Mouse (Mus musculus) forebrain, embryonic 11.5 days (tissue): ENCODE results near the gene Ccdc97. TPM values are rescaled to one million over a fixed set of nuclear protein-coding genes. Genes with fewer than 3 reads are reported as not detected.

Experiments used
- ATAC-seq: fragments of 200-750 bp; cut with Nextera tagmentation; replicated peaks from 2 replicates; pipeline ENCODE4 v1.8.0; 2017; ENCODE audit warnings: moderate TSS enrichment; ENCODE audit not compliant: low FRiP score
- DNase-seq: peaks from one replicate; pipeline ENCODE4 v3.0.0-alpha.2; 2017; ENCODE audit warnings: low spot score
- H3K27ac ChIP-seq: fragments of 300-500 bp; sonication (generic); 2 replicates; pipeline ENCODE4 v1.5.1; 2014; ENCODE audit warnings: low read depth, low read length
- H3K27me3 ChIP-seq: fragments of 300-500 bp; sonication (generic); 2 replicates; pipeline ENCODE4 v1.6.1; 2014; ENCODE audit warnings: mild to moderate bottlenecking, low read length, mixed read lengths; ENCODE audit not compliant: control insufficient read depth, insufficient read depth
- H3K36me3 ChIP-seq: fragments of 300-500 bp; sonication (generic); 2 replicates; pipeline ENCODE4 v1.6.1; 2014; ENCODE audit warnings: mild to moderate bottlenecking, low read length, moderate library complexity, mixed read lengths; ENCODE audit not compliant: control insufficient read depth, insufficient read depth
- H3K4me1 ChIP-seq: fragments of 300-500 bp; sonication (generic); replicated peaks from 2 replicates; pipeline ENCODE4 v1.6.1; 2014; ENCODE audit warnings: low read length, mixed read lengths; ENCODE audit not compliant: control insufficient read depth, insufficient read depth
- H3K4me2 ChIP-seq: fragments of 300-500 bp; sonication (generic); 2 replicates; pipeline ENCODE4 v1.6.1; 2014; ENCODE audit warnings: low read depth, mild to moderate bottlenecking, low read length, moderate library complexity, mixed read lengths; ENCODE audit not compliant: severe bottlenecking
- H3K4me3 ChIP-seq: fragments of 300-500 bp; sonication (generic); 2 replicates; pipeline ENCODE4 v1.5.1; 2014; ENCODE audit warnings: low read depth, low read length
- H3K9ac ChIP-seq: fragments of 300-500 bp; sonication (generic); 2 replicates; pipeline ENCODE4 v1.6.1; 2014; ENCODE audit warnings: low read length
- H3K9me3 ChIP-seq: fragments of 300-500 bp; sonication (generic); 2 replicates; pipeline ENCODE4 v1.6.1; 2016; ENCODE audit warnings: low read length, mixed read lengths; ENCODE audit not compliant: control insufficient read depth
- WGBS: fragments of 180-500 bp; shearing (Covaris S2); extraction: QIAGEN DNeasy Blood & Tissue Kit; methylation state at CpG from one replicate; pipeline ENCODE4 v1.1.7; 2014; 5-methylcytosine and 5-hydroxymethylcytosine counted together
- polyA plus RNA-seq: library from polyadenylated mRNA; unstranded; fragments of >200 nt; fragmentation: Nextera tagmentation; extraction: Ambion mirVana; gene quantifications from 2 replicates; pipeline ENCODE4 v1.2.1, GENCODE M21; 2014

The Ccdc97 gene
- polyA plus RNA-seq, 1 experiment from 2014 or later = 37.8 TPM

- DNase-seq (no peak), ATAC-seq (no peak)
- 72% methylated on average over 15 of the region's 15 CpGs for WGBS
- Histone ChIP-seq H3K27ac (no peak overlapping the region), H3K36me3 (no peaks in the 10 kb centered on the region; the same call in 1 of the 2 replicates), H3K27me3 (no peaks in the 10 kb centered on the region; the same call in 1 of the 2 replicates), H3K4me1 (peaks cover 4% of the 10 kb centered on the region; the same call in 1 of the 2 replicates), H3K4me3 (no peak overlapping the region), H3K4me2 (no peak overlapping the region), H3K9me3 (no peaks in the 10 kb centered on the region), H3K9ac (no peak overlapping the region)
Measured at GRCm38 (mm10) chr7:25707581-25708292, 11.2 kb downstream of the Ccdc97 start.

GRCm38 (mm10) chr7:25706578-25707170 lies 12.2 kb downstream of the Ccdc97 start:
- Histone ChIP-seq H3K9me3 (peaks cover 3% of the 10 kb centered on the region; the same call in 1 of the 2 replicates), H3K27ac (no peak overlapping the region), H3K4me3 (no peak overlapping the region), H3K36me3 (no peaks in the 10 kb centered on the region), H3K27me3 (no peaks in the 10 kb centered on the region; the same call in 1 of the 2 replicates), H3K4me1 (peaks cover 4% of the 10 kb centered on the region; the same call in 1 of the 2 replicates), H3K4me2 (no peak overlapping the region), H3K9ac (no peak overlapping the region)
- WGBS = 72% methylated on average over 7 of the region's 7 CpGs
- ATAC-seq (no peak), DNase-seq (no peak)

GRCm38 (mm10) chr7:25705801-25706251 lies 13.1 kb downstream of the Ccdc97 start:
- ATAC-seq = no peak
- 68% methylated on average over 6 of the region's 6 CpGs for WGBS
- Histone ChIP-seq H3K27me3 (no peaks in the 10 kb centered on the region; the same call in 1 of the 2 replicates), H3K4me2 (no peak overlapping the region), H3K36me3 (no peaks in the 10 kb centered on the region), H3K27ac (no peak overlapping the region), H3K4me3 (no peak overlapping the region), H3K9ac (no peak overlapping the region), H3K9me3 (peaks cover 3% of the 10 kb centered on the region; the same call in 1 of the 2 replicates), H3K4me1 (peaks cover 4% of the 10 kb centered on the region; the same call in 1 of the 2 replicates)
- DNase-seq = no peak

GRCm38 (mm10) chr7:25704716-25705364 lies 14.0 kb downstream of the Ccdc97 start:
- peaks cover 3% of the 10 kb centered on the region; the same call in 1 of the 2 replicates for H3K9me3 ChIP-seq
- H3K27me3 ChIP-seq = no peaks in the 10 kb centered on the region; the same call in 1 of the 2 replicates
- H3K36me3 ChIP-seq = no peaks in the 10 kb centered on the region
- peak overlapping the region; percentile 24 for H3K4me3 ChIP-seq
- H3K4me2 ChIP-seq = peak overlapping the region; percentile 55
- DNase-seq = peak; percentile 73
- no peak overlapping the region for H3K27ac ChIP-seq
- peak overlapping the region; percentile 16; the same call in 1 of the 2 replicates for H3K9ac ChIP-seq
- H3K4me1 ChIP-seq = peaks cover 3% of the 10 kb centered on the region; the same call in 1 of the 2 replicates
- peak; percentile 63 for ATAC-seq
- WGBS = 2% methylated on average over 28 of the region's 37 CpGs

- H3K4me3 ChIP-seq = no peak overlapping the region
- H3K4me1 ChIP-seq = no peaks in the 10 kb centered on the region
- H3K4me2 ChIP-seq = no peak overlapping the region
- H3K27ac ChIP-seq = no peak overlapping the region
- peak; percentile 45; the same call in 1 of the 2 replicates for ATAC-seq
- H3K36me3 ChIP-seq = no peaks in the 10 kb centered on the region
- peaks cover 3% of the 10 kb centered on the region; the same call in 1 of the 2 replicates for H3K9me3 ChIP-seq
- no peak for DNase-seq
- 17% methylated on average over 10 of the region's 10 CpGs for WGBS
- H3K27me3 ChIP-seq = no peaks in the 10 kb centered on the region; the same call in 1 of the 2 replicates
- H3K9ac ChIP-seq = no peak overlapping the region
Measured at GRCm38 (mm10) chr7:25703793-25704494, 14.9 kb downstream of the Ccdc97 start.

- Histone ChIP-seq H3K4me2 (no peak overlapping the region), H3K4me3 (no peak overlapping the region), H3K27me3 (no peaks in the 10 kb centered on the region; the same call in 1 of the 2 replicates), H3K9ac (no peak overlapping the region), H3K27ac (no peak overlapping the region), H3K36me3 (no peaks in the 10 kb centered on the region), H3K4me1 (no peaks in the 10 kb centered on the region), H3K9me3 (peaks cover 3% of the 10 kb centered on the region; the same call in 1 of the 2 replicates)
- 91% methylated on average over 2 of the region's 2 CpGs for WGBS
- DNase-seq = no peak
- no peak for ATAC-seq
Measured at GRCm38 (mm10) chr7:25702350-25702749, 16.5 kb downstream of the Ccdc97 start.

GRCm38 (mm10) chr7:25700732-25701131 lies 18.2 kb downstream of the Ccdc97 start:
- no peak overlapping the region for H3K4me2 ChIP-seq
- no peak overlapping the region for H3K9ac ChIP-seq
- 78% methylated on average over 12 of the region's 12 CpGs for WGBS
- H3K27me3 ChIP-seq = no peaks in the 10 kb centered on the region; the same call in 1 of the 2 replicates
- DNase-seq (no peak), ATAC-seq (no peak)
- no peak overlapping the region for H3K4me3 ChIP-seq
- no peaks in the 10 kb centered on the region for H3K36me3 ChIP-seq
- H3K9me3 ChIP-seq = peaks cover 3% of the 10 kb centered on the region; the same call in 1 of the 2 replicates
- H3K27ac ChIP-seq = no peak overlapping the region
- H3K4me1 ChIP-seq = no peaks in the 10 kb centered on the region

- ATAC-seq (no peak), DNase-seq (no peak)
- no peak overlapping the region for H3K4me3 ChIP-seq
- no peaks in the 10 kb centered on the region for H3K36me3 ChIP-seq
- 58% methylated on average over 13 of the region's 13 CpGs for WGBS
- H3K27me3 ChIP-seq = no peaks in the 10 kb centered on the region; the same call in 1 of the 2 replicates
- H3K9ac ChIP-seq = no peak overlapping the region
- peaks cover 3% of the 10 kb centered on the region; the same call in 1 of the 2 replicates for H3K9me3 ChIP-seq
- no peak overlapping the region for H3K4me2 ChIP-seq
- H3K27ac ChIP-seq = no peak overlapping the region
- no peaks in the 10 kb centered on the region for H3K4me1 ChIP-seq
Measured at GRCm38 (mm10) chr7:25699851-25700250, 19.0 kb downstream of the Ccdc97 start.
